Mouse (Mus musculus): Measurements from ENCODE around the gene Cpe.

DNA sequence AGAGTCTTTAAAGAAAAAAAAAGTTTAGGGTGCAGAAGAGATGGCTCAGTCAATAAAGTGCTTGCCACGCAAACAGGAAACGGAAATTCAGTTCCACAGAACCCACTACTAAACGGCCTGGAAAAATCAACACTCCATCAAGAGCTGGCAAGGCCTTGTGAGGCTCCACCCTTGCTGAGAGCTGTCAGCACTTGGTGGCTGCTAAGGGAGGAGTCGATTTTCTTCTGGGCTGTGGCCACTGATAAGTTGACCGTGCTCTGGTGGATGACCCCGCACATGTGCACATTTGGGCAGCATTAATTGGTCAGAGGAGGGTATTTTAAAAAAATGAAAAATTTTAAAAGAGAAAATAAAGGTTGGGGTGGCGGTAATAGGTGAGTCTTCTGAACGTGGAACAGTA is 114.6 kb downstream of the Cpe start:
- TF ChIP-seq CTCF (IDR thresholded peaks at IDR 0.05; ENCODE audit: low read depth) (no peak), EP300 (IDR thresholded peaks at IDR 0.05; ENCODE audit: low read depth) (no peak)

Data from liver, embryonic 14.5 days (tissue).